Mouse (Mus musculus) hematopoietic multipotent progenitor cell, adult 10-12 weeks (in vitro differentiated cells): ENCODE results near the gene Olfr148. TPM values are rescaled to one million over a fixed set of nuclear protein-coding genes. Genes with fewer than 3 reads are reported as not detected.

ENCODE experiments used
- polyA plus RNA-seq: library from polyadenylated mRNA; stranded (reverse); fragments of >175 nt; gene quantifications from 2 replicates; pipeline ENCODE4 v1.2.3, GENCODE M21; 2012; ENCODE audit warnings: low replicate concordance

The Olfr148 gene
- polyA plus RNA-seq = not detected in 2 replicates

DNA sequence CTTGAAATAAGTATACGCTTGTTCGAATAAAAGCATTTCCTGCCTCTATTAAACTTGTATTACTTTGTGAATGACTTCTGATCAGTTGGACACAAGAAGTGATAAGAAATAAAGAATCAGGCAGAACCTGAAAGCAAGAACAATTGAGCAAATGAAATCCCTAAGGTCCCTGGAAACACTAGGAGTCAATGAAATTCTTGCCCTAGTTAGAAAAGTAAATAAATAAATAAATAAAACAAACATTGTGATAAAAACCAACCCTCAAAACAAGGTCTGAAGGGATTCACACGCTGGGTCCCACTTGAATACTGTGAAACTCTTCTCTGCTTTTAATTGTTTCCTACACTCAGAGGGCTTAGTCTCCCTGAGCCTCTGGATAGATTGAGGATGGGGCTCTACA, at the start of gene Olfr148:
Gene Olfr148 (plus strand): TSS at position 301 of the 400 bp plus-strand sequence.

DNA sequence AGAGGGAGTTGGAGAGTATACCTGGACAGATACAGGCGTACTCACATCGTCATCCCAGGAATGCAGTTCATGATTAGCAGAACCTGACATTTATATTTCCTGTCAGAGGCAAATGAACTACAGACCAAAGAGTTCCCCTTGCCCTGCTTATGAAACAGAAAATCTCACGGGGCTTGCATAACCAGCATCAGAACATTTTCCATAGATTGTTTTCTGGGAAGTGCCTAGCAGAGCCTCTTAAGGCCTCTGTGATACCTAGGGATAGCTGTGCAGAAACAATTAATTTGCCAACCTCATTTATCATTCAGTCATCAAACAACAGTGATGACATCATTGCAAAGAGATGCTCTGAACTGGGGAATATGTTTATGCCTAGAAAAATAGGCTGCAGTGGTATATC, 35.0 kb upstream of the Olfr148 start, which contains the start of gene Olfr959:
Gene Olfr959 (minus strand): TSS at position 101 of the 400 bp plus-strand sequence.

DNA sequence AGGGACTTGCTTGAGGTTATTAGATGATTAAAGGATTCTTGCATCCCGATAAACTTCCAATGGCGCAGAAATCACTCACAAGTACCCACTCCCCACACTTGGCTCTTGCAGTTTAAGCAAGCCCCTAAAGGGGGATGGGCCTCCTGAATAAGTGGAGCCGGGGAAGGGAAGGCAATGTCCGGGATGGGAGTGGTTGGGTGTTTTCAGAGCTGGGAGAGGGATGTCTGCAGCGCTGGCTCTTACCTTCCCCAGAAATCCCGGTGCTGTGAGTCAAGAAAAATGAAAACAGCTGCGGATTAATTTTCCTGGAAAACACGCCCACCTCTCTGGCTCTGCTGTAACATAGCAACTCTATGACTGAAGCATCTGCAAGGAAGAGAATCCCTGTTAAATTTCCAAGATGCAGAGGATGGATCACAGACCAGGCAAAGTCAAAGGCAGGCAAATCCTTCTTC, 6.4 kb upstream of the Olfr148 start, which contains the start of gene AW551984:
Gene AW551984 (minus strand): TSS at position 405 of the 455 bp plus-strand sequence.

DNA sequence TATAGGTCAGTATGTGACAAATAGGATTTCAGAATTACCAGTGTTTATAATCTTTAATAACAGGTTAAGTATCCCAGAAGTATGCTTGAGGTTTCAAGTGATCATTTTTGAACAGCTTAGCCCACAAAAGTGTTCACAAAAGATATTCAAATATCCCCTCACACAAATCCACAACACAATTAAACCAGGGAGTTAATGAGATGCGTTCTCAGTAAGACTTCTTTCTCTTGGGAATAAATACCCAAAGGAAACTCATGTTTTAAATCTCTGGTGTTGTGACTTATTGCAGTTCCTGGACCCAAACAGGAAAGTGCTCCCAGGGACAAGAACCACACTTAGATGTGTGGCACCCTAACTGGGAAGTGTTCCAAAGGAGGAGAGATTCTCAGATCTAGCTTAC, 10.6 kb downstream of the Olfr148 start, which contains the start of gene Olfr960:
Gene Olfr960 (plus strand): TSS at position 301 of the 400 bp plus-strand sequence.

DNA sequence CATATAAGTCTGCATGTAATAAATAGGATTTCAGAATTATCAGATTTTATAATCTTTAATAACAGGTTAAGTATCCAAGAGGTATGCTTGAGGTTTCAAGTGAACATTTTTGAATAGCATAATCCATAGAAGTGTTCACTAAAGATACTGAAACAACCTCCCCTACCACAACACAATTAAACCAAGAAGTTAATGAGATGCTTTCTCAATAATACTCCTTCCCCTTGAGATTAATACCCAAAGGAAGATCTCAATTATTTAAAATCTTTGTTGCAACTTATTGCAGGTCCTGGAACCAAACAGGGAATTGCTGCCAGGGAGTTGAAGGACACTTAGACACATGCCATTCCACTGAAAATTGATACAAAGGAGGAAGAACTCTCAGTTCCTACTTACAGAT, 34.3 kb downstream of the Olfr148 start, which contains the start of gene Olfr961:
Gene Olfr961 (plus strand): TSS at position 301 of the 400 bp plus-strand sequence.

Other genes with a start within 250 kb of the Olfr148 start
- gene Olfr951, start 223.2 kb upstream of the Olfr148 start, polyA plus RNA-seq = not detected in 2 replicates
- not detected in 2 replicates for gene Olfr952, start 183.5 kb upstream of the Olfr148 start, polyA plus RNA-seq
- gene Olfr954, start 154.0 kb upstream of the Olfr148 start, polyA plus RNA-seq = not detected in 2 replicates
- not detected in 2 replicates for gene Olfr955, start 138.7 kb upstream of the Olfr148 start, polyA plus RNA-seq
- gene Olfr44, start 116.7 kb upstream of the Olfr148 start, polyA plus RNA-seq = not detected in 2 replicates
- not detected in 2 replicates for gene Olfr957, start 94.8 kb upstream of the Olfr148 start, polyA plus RNA-seq
- not detected in 2 replicates for gene Olfr958, start 56.6 kb upstream of the Olfr148 start, polyA plus RNA-seq
- not detected in 2 replicates for gene Olfr959, start 35.1 kb upstream of the Olfr148 start, polyA plus RNA-seq
- gene AW551984, start 6.3 kb upstream of the Olfr148 start, polyA plus RNA-seq = not detected in 2 replicates
- not detected in 2 replicates for gene Olfr960, start 10.7 kb downstream of the Olfr148 start, polyA plus RNA-seq
- gene Olfr961, start 34.4 kb downstream of the Olfr148 start, polyA plus RNA-seq = not detected in 2 replicates
- gene Olfr963, start 56.5 kb downstream of the Olfr148 start, polyA plus RNA-seq = not detected in 2 replicates
- gene Olfr149, start 96.5 kb downstream of the Olfr148 start, polyA plus RNA-seq = not detected in 2 replicates
- gene Olfr965, start 100.7 kb downstream of the Olfr148 start, polyA plus RNA-seq = not detected in 2 replicates
- not detected in 2 replicates for gene Olfr150, start 120.3 kb downstream of the Olfr148 start, polyA plus RNA-seq
- gene Olfr967, start 135.6 kb downstream of the Olfr148 start, polyA plus RNA-seq = not detected in 2 replicates
- gene Olfr968, start 172.6 kb downstream of the Olfr148 start, polyA plus RNA-seq = not detected in 2 replicates
- not detected in 2 replicates for gene Olfr969, start 180.3 kb downstream of the Olfr148 start, polyA plus RNA-seq
- gene Olfr970, start 198.2 kb downstream of the Olfr148 start, polyA plus RNA-seq = not detected in 2 replicates
- gene Olfr971, start 226.2 kb downstream of the Olfr148 start, polyA plus RNA-seq = not detected in 2 replicates